Mouse (Mus musculus) heart, embryonic 11.5 days (tissue): Measurements from ENCODE around the gene Spg21. TPM values are rescaled to one million over a fixed set of nuclear protein-coding genes. Genes with fewer than 3 reads are reported as not detected.

Experiments used
- ATAC-seq: fragments of 200-750 bp; cut with Nextera tagmentation; replicated peaks from 2 replicates; pipeline ENCODE4 v1.8.0; 2017; ENCODE audit warnings: moderate library complexity; ENCODE audit not compliant: insufficient number of reproducible peaks, low FRiP score, low TSS enrichment
- H3K27ac ChIP-seq: fragments of 300-500 bp; sonication (generic); 2 replicates; pipeline ENCODE4 v1.5.1; 2014; ENCODE audit warnings: mild to moderate bottlenecking, low read depth, low read length
- H3K27me3 ChIP-seq: fragments of 300-500 bp; sonication (generic); 2 replicates; pipeline ENCODE4 v1.6.1; 2014; ENCODE audit warnings: mild to moderate bottlenecking, low read length, mixed read lengths; ENCODE audit not compliant: control insufficient read depth, insufficient read depth
- H3K36me3 ChIP-seq: fragments of 300-500 bp; sonication (generic); 2 replicates; pipeline ENCODE4 v1.6.1; 2014; ENCODE audit warnings: mild to moderate bottlenecking, low read length, moderate library complexity, mixed read lengths; ENCODE audit not compliant: control insufficient read depth, insufficient read depth
- H3K4me1 ChIP-seq: fragments of 300-500 bp; sonication (generic); 2 replicates; pipeline ENCODE4 v1.6.1; 2014; ENCODE audit warnings: low read length; ENCODE audit not compliant: control insufficient read depth, insufficient read depth
- H3K4me2 ChIP-seq: fragments of 300-500 bp; sonication (generic); 2 replicates; pipeline ENCODE4 v1.6.1; 2014; ENCODE audit warnings: mild to moderate bottlenecking, moderate library complexity
- H3K4me3 ChIP-seq: fragments of 300-500 bp; sonication (generic); 2 replicates; pipeline ENCODE4 v1.5.1; 2014; ENCODE audit warnings: low read depth, low read length
- H3K9ac ChIP-seq: fragments of 300-500 bp; sonication (generic); 2 replicates; pipeline ENCODE4 v1.6.1; 2014; ENCODE audit warnings: mild to moderate bottlenecking, low read depth, low read length, moderate library complexity
- H3K9me3 ChIP-seq: fragments of 300-500 bp; sonication (generic); replicated peaks from 2 replicates; pipeline ENCODE4 v1.6.1; 2016; ENCODE audit warnings: low read length; ENCODE audit not compliant: control insufficient read depth
- WGBS: fragments of 180-500 bp; shearing (Covaris S2); extraction: QIAGEN DNeasy Blood & Tissue Kit; methylation state at CpG from one replicate; pipeline ENCODE4 v1.1.7; 2014; ENCODE audit not compliant: insufficient replicate concordance; 5-methylcytosine and 5-hydroxymethylcytosine counted together
- polyA plus RNA-seq: library from polyadenylated mRNA; unstranded; fragments of >200 nt; fragmentation: Nextera tagmentation; extraction: Ambion mirVana; gene quantifications from 2 replicates; pipeline ENCODE4 v1.2.1, GENCODE M21; 2014

Spg21 gene
- polyA plus RNA-seq, 1 experiment from 2014 or later = 62.6 TPM

GRCm38 (mm10) chr9:65519807-65520504 lies 59.2 kb downstream of the Spg21 start, which contains the start of gene Ankdd1a:
Gene Ankdd1a, minus strand, starts transcription at chr9:65520193.
- ATAC-seq = no peak
- 10% methylated on average over 25 of the region's 25 CpGs for WGBS
- Histone ChIP-seq H3K36me3 (no peaks in the 10 kb centered on the region), H3K4me1 (peaks cover 4% of the 10 kb centered on the region; the same call in 1 of the 2 replicates), H3K27ac (no peak within 1 kb of the TSS), H3K9ac (peak within 1 kb of the TSS; percentile 28; the same call in 1 of the 2 replicates), H3K9me3 (no peaks in the 10 kb centered on the region), H3K4me3 (peak within 1 kb of the TSS; percentile 25), H3K4me2 (peak within 1 kb of the TSS; percentile 63), H3K27me3 (no peaks in the 10 kb centered on the region)

- Histone ChIP-seq H3K4me1 (peaks cover 4% of the 10 kb centered on the region; the same call in 1 of the 2 replicates), H3K27ac (no peak overlapping the region), H3K9me3 (no peaks in the 10 kb centered on the region), H3K4me3 (peak overlapping the region; percentile 25; the same call in 1 of the 2 replicates), H3K9ac (peak overlapping the region; percentile 28; the same call in 1 of the 2 replicates), H3K36me3 (no peaks in the 10 kb centered on the region), H3K27me3 (no peaks in the 10 kb centered on the region), H3K4me2 (peak overlapping the region; percentile 63)
- no peak for ATAC-seq
- 21% methylated on average over 11 of the region's 11 CpGs for WGBS
Observed at GRCm38 (mm10) chr9:65520505-65520876, 59.7 kb downstream of the Spg21 start.

GRCm38 (mm10) chr9:65523611-65524364 lies 63.0 kb downstream of the Spg21 start:
- Histone ChIP-seq H3K9me3 (no peaks in the 10 kb centered on the region), H3K27me3 (no peaks in the 10 kb centered on the region), H3K36me3 (no peaks in the 10 kb centered on the region), H3K9ac (no peak overlapping the region), H3K4me3 (no peak overlapping the region), H3K27ac (no peak overlapping the region), H3K4me1 (peaks cover 8% of the 10 kb centered on the region), H3K4me2 (0 out of 2 replicates have a peak overlapping the region, but pooled peaks have one; percentile 4)
- ATAC-seq = no peak
- WGBS = 19% methylated on average over 14 of the region's 14 CpGs

- Histone ChIP-seq H3K9ac (no peak overlapping the region), H3K4me1 (peaks cover 3% of the 10 kb centered on the region; the same call in 1 of the 2 replicates), H3K9me3 (no peaks in the 10 kb centered on the region), H3K36me3 (no peaks in the 10 kb centered on the region), H3K4me2 (no peak overlapping the region), H3K4me3 (no peak overlapping the region), H3K27me3 (no peaks in the 10 kb centered on the region), H3K27ac (no peak overlapping the region)
- no peak for ATAC-seq
- 77% methylated on average over 10 of the region's 10 CpGs for WGBS
Observed at GRCm38 (mm10) chr9:65525445-65526195, 64.9 kb downstream of the Spg21 start.

- H3K9ac ChIP-seq = no peak overlapping the region
- 43% methylated on average over 6 of the region's 6 CpGs for WGBS
- no peaks in the 10 kb centered on the region for H3K36me3 ChIP-seq
- no peak overlapping the region for H3K4me3 ChIP-seq
- H3K4me2 ChIP-seq = no peak overlapping the region
- H3K27ac ChIP-seq = no peak overlapping the region; the same call in 1 of the 2 replicates
- no peak for ATAC-seq
- H3K9me3 ChIP-seq = no peaks in the 10 kb centered on the region
- no peaks in the 10 kb centered on the region for H3K27me3 ChIP-seq
- H3K4me1 ChIP-seq = peaks cover 3% of the 10 kb centered on the region; the same call in 1 of the 2 replicates
Observed at GRCm38 (mm10) chr9:65528417-65529038, 67.8 kb downstream of the Spg21 start.

GRCm38 (mm10) chr9:65529659-65530058 lies 68.9 kb downstream of the Spg21 start:
- Histone ChIP-seq H3K36me3 (no peaks in the 10 kb centered on the region), H3K27ac (no peak overlapping the region), H3K9ac (no peak overlapping the region), H3K4me1 (peaks cover 3% of the 10 kb centered on the region; the same call in 1 of the 2 replicates), H3K9me3 (no peaks in the 10 kb centered on the region), H3K4me2 (no peak overlapping the region), H3K27me3 (no peaks in the 10 kb centered on the region), H3K4me3 (no peak overlapping the region)
- 56% methylated on average over 8 of the region's 8 CpGs for WGBS
- ATAC-seq = no peak

GRCm38 (mm10) chr9:65531283-65531682 lies 70.5 kb downstream of the Spg21 start:
- Histone ChIP-seq H3K27me3 (no peaks in the 10 kb centered on the region), H3K4me1 (peaks cover 3% of the 10 kb centered on the region; the same call in 1 of the 2 replicates), H3K4me3 (no peak overlapping the region), H3K27ac (no peak overlapping the region), H3K36me3 (no peaks in the 10 kb centered on the region), H3K4me2 (no peak overlapping the region), H3K9ac (no peak overlapping the region), H3K9me3 (no peaks in the 10 kb centered on the region)
- no peak for ATAC-seq
- 83% methylated on average over 5 of the region's 5 CpGs for WGBS

GRCm38 (mm10) chr9:65532986-65533385 lies 72.2 kb downstream of the Spg21 start:
- no peaks in the 10 kb centered on the region for H3K27me3 ChIP-seq
- no peaks in the 10 kb centered on the region for H3K36me3 ChIP-seq
- H3K4me3 ChIP-seq = no peak overlapping the region
- no peak for ATAC-seq
- H3K9ac ChIP-seq = no peak overlapping the region
- H3K9me3 ChIP-seq = no peaks in the 10 kb centered on the region
- 80% methylated on average over 8 of the region's 8 CpGs for WGBS
- H3K4me1 ChIP-seq = peaks cover 3% of the 10 kb centered on the region; the same call in 1 of the 2 replicates
- H3K27ac ChIP-seq = no peak overlapping the region
- H3K4me2 ChIP-seq = no peak overlapping the region
